Mouse (Mus musculus) bone marrow macrophage, adult 2 months (primary cell): ENCODE results near the gene Cracr2b.

Experiments used
- CTCF ChIP-seq: IDR thresholded peaks from 2 replicates; pipeline ENCODE4 v1.5.1; 2012; ENCODE audit warnings: low read depth, mild to moderate bottlenecking, low read length, moderate library complexity
- POLR2A ChIP-seq: IDR thresholded peaks from 2 replicates; pipeline ENCODE4 v1.6.1; 2012; ENCODE audit warnings: mild to moderate bottlenecking, low read depth, low read length, borderline replicate concordance

- TF ChIP-seq CTCF (no peak), POLR2A (no peak)
Observed at GRCm38 (mm10) chr7:141453636-141454035, 7.3 kb upstream of the Cracr2b start.
